Mouse (Mus musculus) erythroblast, adult 5-6 weeks (primary cell): Measurements from ENCODE around the gene Prlr. TPM values are rescaled to one million over a fixed set of nuclear protein-coding genes. Genes with fewer than 3 reads are reported as not detected.

Experiments used
- total RNA-seq, 2 experiments: library from RNA; stranded (forward) in 1 of 2; stranded (reverse) in 1 of 2; fragments of 150-400 nt in 1 of 2; fragments of 200-764, 138-1000 nt in 1 of 2; gene quantifications; 2 replicates each; pipeline versions ENCODE4 v1.2.3 to v1.2.4; 2015 to 2017; ENCODE audit warnings: low replicate concordance in 2 of 2

Prlr gene
- total RNA-seq, 2 experiments from 2014 or later = 0.09 to 2.9 TPM

Other genes starting within 250 kb of the Prlr start
- gene Gm21973, start 148.1 kb downstream of the Prlr start, total RNA-seq (2015; ENCODE audit: low replicate concordance) = not detected in 2 replicates
- not detected in 2 replicates for gene Gm21973, start 148.1 kb downstream of the Prlr start, total RNA-seq (2017; ENCODE audit: low replicate concordance)
- gene Agxt2, start 181.3 kb downstream of the Prlr start, total RNA-seq (2015; ENCODE audit: low replicate concordance) = not detected in 2 replicates
- gene Agxt2, start 181.3 kb downstream of the Prlr start, total RNA-seq (2017; ENCODE audit: low replicate concordance) = not detected in 2 replicates